Mouse (Mus musculus) MEL (cell line): ENCODE results near the gene Gm28434. TPM values are rescaled to one million over a fixed set of nuclear protein-coding genes. Genes with fewer than 3 reads are reported as not detected.

ENCODE experiments used
- DNase-seq: peaks from one replicate; pipeline ENCODE4 v3.0.0; 2011; ENCODE audit warnings: low read depth, low spot score
- H3K27ac ChIP-seq: 2 replicates; pipeline ENCODE4 v1.5.1; 2012; ENCODE audit warnings: low read depth, mild to moderate bottlenecking, control low read depth, low read length, moderate library complexity; ENCODE audit not compliant: control insufficient read depth
- H3K27me3 ChIP-seq, 2 experiments: fragments of 150-350 bp in 1 of 2; sonication (generic) in 1 of 2; 2 replicates each; pipeline ENCODE4 v1.6.1; 2012; ENCODE audit warnings: low read length in 2 of 2, mild to moderate bottlenecking in 2 of 2, improper control_type of control experiment in 1 of 2, moderate library complexity in 1 of 2; ENCODE audit not compliant: insufficient read depth in 2 of 2, control insufficient read depth in 1 of 2
- H3K36me3 ChIP-seq, 2 experiments: 2 replicates each; pipeline ENCODE4 v1.6.1; 2012 to 2014; ENCODE audit warnings: low read length in 2 of 2, improper control_type of control experiment in 1 of 2, inconsistent platforms in 1 of 2, mild to moderate bottlenecking in 1 of 2; ENCODE audit not compliant: insufficient read depth in 2 of 2, control insufficient read depth in 1 of 2
- H3K4me1 ChIP-seq, 2 experiments: fragments of 150-350 bp in 1 of 2; sonication (generic) in 1 of 2; 2 replicates each; pipeline ENCODE4 v1.6.1; 2012; ENCODE audit warnings: low read length in 2 of 2, improper control_type of control experiment in 1 of 2, mild to moderate bottlenecking in 1 of 2; ENCODE audit not compliant: insufficient read depth in 2 of 2, control insufficient read depth in 1 of 2
- H3K4me3 ChIP-seq, 2 experiments: fragments of 150-350 bp in 1 of 2; sonication (generic) in 1 of 2; 2 replicates each; pipeline ENCODE4 v1.5.1; 2012; ENCODE audit warnings: low read depth in 2 of 2, low read length in 2 of 2, mild to moderate bottlenecking in 2 of 2, moderate library complexity in 2 of 2, control low read depth in 1 of 2, improper control_type of control experiment in 1 of 2; ENCODE audit not compliant: control insufficient read depth in 1 of 2, insufficient read depth in 1 of 2
- H3K79me2 ChIP-seq: 2 replicates; pipeline ENCODE4 v1.6.1; 2012; ENCODE audit warnings: mild to moderate bottlenecking, low read length, moderate library complexity; ENCODE audit not compliant: control insufficient read depth, poor library complexity, insufficient read depth
- H3K9ac ChIP-seq: 2 replicates; pipeline ENCODE4 v1.6.1; 2012; ENCODE audit warnings: low read depth, mild to moderate bottlenecking, control low read depth, low read length, moderate library complexity; ENCODE audit not compliant: control insufficient read depth, poor library complexity, severe bottlenecking
- H3K9me3 ChIP-seq: fragments of 150-350 bp; sonication (generic); replicated peaks from 2 replicates; pipeline ENCODE4 v1.6.1; 2012; ENCODE audit warnings: mild to moderate bottlenecking, low read length, improper control_type of control experiment, moderate library complexity; ENCODE audit not compliant: insufficient read depth
- BHLHE40 ChIP-seq: IDR thresholded peaks from 2 replicates; pipeline ENCODE4 v1.6.1; 2012; ENCODE audit warnings: low read depth, mild to moderate bottlenecking, inconsistent platforms, low read length, improper control_type of control experiment, borderline replicate concordance
- CHD2 ChIP-seq: IDR thresholded peaks from 2 replicates; pipeline ENCODE4 v1.6.1; 2011; ENCODE audit warnings: low read length, improper control_type of control experiment
- CTCF ChIP-seq, 3 experiments: IDR thresholded peaks in 2 of 3; conservative IDR thresholded peaks in 1 of 3; 2 replicates each; pipeline ENCODE4 v1.5.1; 2011 to 2012; ENCODE audit warnings: low read length in 3 of 3, low read depth in 2 of 3, mild to moderate bottlenecking in 2 of 3, improper control_type of control experiment in 1 of 3, inconsistent platforms in 1 of 3, mixed read lengths in 1 of 3, moderate library complexity in 1 of 3; ENCODE audit not compliant: control insufficient read depth in 1 of 3, insufficient read depth in 1 of 3, poor library complexity in 1 of 3, severe bottlenecking in 1 of 3
- ELF1 ChIP-seq: IDR thresholded peaks from 2 replicates; pipeline ENCODE4 v1.6.1; 2014; ENCODE audit warnings: low read depth, mild to moderate bottlenecking, inconsistent platforms, low read length, improper control_type of control experiment, moderate library complexity
- ETS1 ChIP-seq: IDR thresholded peaks from 2 replicates; pipeline ENCODE4 v1.6.1; 2012; ENCODE audit warnings: low read depth, mild to moderate bottlenecking, inconsistent platforms, low read length, improper control_type of control experiment, moderate library complexity
- GABPA ChIP-seq: IDR thresholded peaks from 2 replicates; pipeline ENCODE4 v1.6.1; 2012; ENCODE audit warnings: low read depth, mild to moderate bottlenecking, inconsistent platforms, low read length, improper control_type of control experiment, moderate library complexity
- KAT2A ChIP-seq: conservative IDR thresholded peaks from 2 replicates; pipeline ENCODE4 v1.6.1; 2012; ENCODE audit warnings: low read depth, low read length, improper control_type of control experiment, inconsistent platforms
- MAFK ChIP-seq: IDR thresholded peaks from 2 replicates; pipeline ENCODE4 v1.6.1; 2011; ENCODE audit warnings: low read depth, mild to moderate bottlenecking, low read length, improper control_type of control experiment, borderline replicate concordance
- MEF2A ChIP-seq: IDR thresholded peaks from 2 replicates; pipeline ENCODE4 v1.6.1; 2014; ENCODE audit warnings: low read depth, mild to moderate bottlenecking, inconsistent platforms, low read length, improper control_type of control experiment; ENCODE audit not compliant: poor library complexity, insufficient replicate concordance, severe bottlenecking; ENCODE audit errors: extremely low read depth
- MXI1 ChIP-seq: IDR thresholded peaks from 2 replicates; pipeline ENCODE4 v1.6.1; 2011; ENCODE audit warnings: mild to moderate bottlenecking, low read depth, low read length, improper control_type of control experiment
- NRF1 ChIP-seq: IDR thresholded peaks from 2 replicates; pipeline ENCODE4 v1.6.1; 2014; ENCODE audit warnings: low read depth, mild to moderate bottlenecking, inconsistent platforms, low read length, improper control_type of control experiment, moderate library complexity; ENCODE audit not compliant: poor library complexity, insufficient read depth, severe bottlenecking
- POLR2A ChIP-seq, 2 experiments: IDR thresholded peaks; 2 replicates each; pipeline ENCODE4 v1.6.1; 2011 to 2012; ENCODE audit warnings: low read length in 2 of 2, mild to moderate bottlenecking in 2 of 2, control low read depth in 1 of 2, improper control_type of control experiment in 1 of 2, low read depth in 1 of 2, moderate library complexity in 1 of 2; ENCODE audit not compliant: control insufficient read depth in 1 of 2, insufficient read depth in 1 of 2, poor library complexity in 1 of 2
- POLR2AphosphoS2 ChIP-seq: IDR thresholded peaks from 2 replicates; pipeline ENCODE4 v1.6.1; 2011; ENCODE audit warnings: low read length, improper control_type of control experiment
- SMC3 ChIP-seq: IDR thresholded peaks from 2 replicates; pipeline ENCODE4 v1.6.1; 2011; ENCODE audit warnings: low read depth, low read length, improper control_type of control experiment
- TAL1 ChIP-seq: IDR thresholded peaks from 2 replicates; pipeline ENCODE4 v1.6.1; 2012; ENCODE audit warnings: mild to moderate bottlenecking, inconsistent platforms, low read length, moderate library complexity, mixed read lengths
- TCF12 ChIP-seq: IDR thresholded peaks from 2 replicates; pipeline ENCODE4 v1.6.1; 2014; ENCODE audit warnings: low read depth, mild to moderate bottlenecking, inconsistent platforms, low read length, improper control_type of control experiment, moderate library complexity
- USF2 ChIP-seq, 2 experiments: IDR thresholded peaks; 2 replicates each; pipeline ENCODE4 v1.6.1; 2011 to 2012; ENCODE audit warnings: improper control_type of control experiment in 2 of 2, low read length in 2 of 2, borderline replicate concordance in 1 of 2, inconsistent platforms in 1 of 2, low read depth in 1 of 2, mild to moderate bottlenecking in 1 of 2; ENCODE audit not compliant: insufficient read depth in 1 of 2
- ZKSCAN1 ChIP-seq: IDR thresholded peaks from 2 replicates; pipeline ENCODE4 v1.6.1; 2012; ENCODE audit warnings: low read depth, mild to moderate bottlenecking, inconsistent platforms, low read length, improper control_type of control experiment, moderate library complexity
- polyA plus RNA-seq, 2 experiments: library from polyadenylated mRNA; stranded (reverse) in 1 of 2; unstranded in 1 of 2; fragments of >175 nt in 1 of 2; fragments of >200 nt in 1 of 2; gene quantifications; 2 replicates each; pipeline versions ENCODE4 v1.2.1 to v1.2.4; 2012; ENCODE audit warnings: low replicate concordance in 2 of 2, low read depth in 1 of 2; ENCODE audit not compliant: insufficient read length in 2 of 2, insufficient read depth in 1 of 2, missing spikeins in 1 of 2
- total RNA-seq: library from RNA; depleted of rRNA; stranded (reverse); fragments of 300-350 nt; gene quantifications from 2 replicates; pipeline ENCODE4 v1.2.3, GENCODE M21; 2012

The Gm28434 gene
- total and polyA plus RNA-seq, 3 experiments: not detected

DNA sequence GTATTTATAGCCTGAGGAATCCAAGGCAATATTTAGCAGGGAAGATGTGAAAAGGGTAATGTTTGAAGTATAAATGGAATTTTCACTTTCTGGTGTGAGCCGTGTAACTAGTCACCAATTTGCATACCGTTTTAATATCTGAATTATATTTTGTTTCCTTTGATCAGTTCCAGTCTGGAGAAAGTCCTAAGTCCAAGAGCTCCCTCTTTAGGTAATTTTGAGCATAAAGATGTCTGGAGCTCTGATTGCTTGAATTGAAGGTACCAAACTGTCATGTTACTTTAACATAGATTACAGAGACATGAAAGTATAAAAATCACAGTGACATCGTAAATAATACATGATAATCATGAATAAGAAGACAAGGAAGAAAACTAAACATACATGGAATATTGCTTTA is 28.6 kb upstream of the Gm28434 start:
- H3K4me3 ChIP-seq: no peak overlapping the region
- no peaks in the 10 kb centered on the region for H3K79me2 ChIP-seq
- H3K27ac ChIP-seq: no peak overlapping the region
- TF ChIP-seq SMC3: no peak
- no peaks in the 10 kb centered on the region for H3K4me1 ChIP-seq
- no peaks in the 10 kb centered on the region for H3K36me3 ChIP-seq
- no peak for DNase-seq
- H3K9me3 ChIP-seq: no peaks in the 10 kb centered on the region
- H3K9ac ChIP-seq: no peak overlapping the region
- H3K27me3 ChIP-seq: no peaks in the 10 kb centered on the region

DNA sequence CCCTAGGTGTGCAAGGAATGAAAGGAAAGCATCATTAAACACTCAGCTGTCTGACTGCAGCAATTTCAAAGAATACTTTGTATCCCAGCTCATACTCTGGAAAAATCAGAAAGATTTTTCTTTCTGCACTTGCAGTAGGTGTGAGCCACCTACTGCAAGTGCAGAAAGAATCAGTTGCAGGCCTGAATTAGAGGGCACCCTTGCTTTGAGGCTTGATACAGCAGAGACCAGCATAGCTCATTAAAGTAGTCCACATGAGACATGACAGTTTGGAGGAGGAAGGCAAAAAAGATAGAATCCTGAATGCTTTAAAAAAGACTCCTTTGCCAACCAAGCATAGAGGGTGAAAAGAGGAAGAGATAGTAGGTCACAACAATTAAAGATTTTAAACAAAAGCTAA is 26.8 kb upstream of the Gm28434 start:
- Histone ChIP-seq H3K36me3 (no peaks in the 10 kb centered on the region), H3K4me1 (no peaks in the 10 kb centered on the region), H3K4me3 (no peak overlapping the region), H3K27me3 (no peaks in the 10 kb centered on the region), H3K9me3 (no peaks in the 10 kb centered on the region), H3K27ac (no peak overlapping the region), H3K9ac (no peak overlapping the region)
- TF ChIP-seq CHD2 (no peak), BHLHE40 (no peak), NRF1 (no peak), ETS1 (no peak), MAFK (no peak), POLR2AphosphoS2 (no peak), KAT2A (no peak)
- TF ChIP-seq, all 39 proteins: peak for 0
- DNase-seq: no peak
- H3K79me2 ChIP-seq: no peaks in the 10 kb centered on the region

DNA sequence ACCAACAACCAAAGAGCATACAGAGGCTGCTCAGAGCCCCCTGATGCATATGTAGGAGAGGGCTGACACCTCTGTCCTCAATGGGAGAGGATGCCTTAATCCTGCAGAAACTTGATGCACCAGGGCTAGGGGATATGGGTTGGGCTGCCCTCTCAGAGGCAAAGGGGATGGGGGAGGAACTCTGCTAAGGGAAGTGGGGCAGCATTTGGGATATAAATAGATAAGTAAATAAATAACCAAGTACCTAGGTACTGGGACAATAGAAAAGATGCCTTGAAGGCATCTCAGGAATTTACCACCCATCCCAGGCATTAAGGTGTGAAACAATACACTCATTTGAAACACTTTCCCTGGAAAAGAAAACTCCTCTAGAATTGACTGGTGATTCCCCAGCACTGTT is 17.5 kb upstream of the Gm28434 start:
- TF ChIP-seq MXI1 (no peak), KAT2A (no peak), TCF12 (no peak), USF2 (IDR thresholded peaks at IDR 0.05; ENCODE audit: borderline replicate concordance in 1 of 2, insufficient read depth in 1 of 2, low read depth in 1 of 2, low read length in 2 of 2) (no peak), ZKSCAN1 (no peak), POLR2A (IDR thresholded peaks at IDR 0.05; ENCODE audit: control insufficient read depth in 1 of 2, insufficient read depth in 1 of 2, low read depth in 1 of 2, low read length in 2 of 2, poor library complexity in 1 of 2) (no peak), ELF1 (no peak), MAFK (no peak), CTCF (IDR thresholded peaks at IDR 0.05 in 2 of 3, conservative IDR thresholded peaks at IDR 0.05 in 1 of 3; ENCODE audit: control insufficient read depth in 1 of 3, insufficient read depth in 1 of 3, low read depth in 2 of 3, low read length in 3 of 3, poor library complexity in 1 of 3, severe bottlenecking in 1 of 3) (no peak), CHD2 (no peak), GABPA (no peak), NRF1 (no peak), TAL1 (no peak), MEF2A (no peak)
- Histone ChIP-seq H3K9me3 (no peaks in the 10 kb centered on the region), H3K27me3 (no peaks in the 10 kb centered on the region), H3K27ac (no peak overlapping the region), H3K36me3 (no peaks in the 10 kb centered on the region), H3K4me1 (no peaks in the 10 kb centered on the region), H3K4me3 (no peak overlapping the region), H3K79me2 (no peaks in the 10 kb centered on the region), H3K9ac (no peak overlapping the region)
- DNase-seq: no peak
